Mouse (Mus musculus) urinary bladder, postnatal 25 days (tissue): ENCODE results near the gene Lbhd2.
A peak's percentile ranks its signal among the peaks of the same experiment; 100 is the strongest.

Experiments used
- DNase-seq: peaks from one replicate; pipeline ENCODE4 v3.0.0; 2022; ENCODE audit warnings: low spot score

Lbhd2 gene

DNA sequence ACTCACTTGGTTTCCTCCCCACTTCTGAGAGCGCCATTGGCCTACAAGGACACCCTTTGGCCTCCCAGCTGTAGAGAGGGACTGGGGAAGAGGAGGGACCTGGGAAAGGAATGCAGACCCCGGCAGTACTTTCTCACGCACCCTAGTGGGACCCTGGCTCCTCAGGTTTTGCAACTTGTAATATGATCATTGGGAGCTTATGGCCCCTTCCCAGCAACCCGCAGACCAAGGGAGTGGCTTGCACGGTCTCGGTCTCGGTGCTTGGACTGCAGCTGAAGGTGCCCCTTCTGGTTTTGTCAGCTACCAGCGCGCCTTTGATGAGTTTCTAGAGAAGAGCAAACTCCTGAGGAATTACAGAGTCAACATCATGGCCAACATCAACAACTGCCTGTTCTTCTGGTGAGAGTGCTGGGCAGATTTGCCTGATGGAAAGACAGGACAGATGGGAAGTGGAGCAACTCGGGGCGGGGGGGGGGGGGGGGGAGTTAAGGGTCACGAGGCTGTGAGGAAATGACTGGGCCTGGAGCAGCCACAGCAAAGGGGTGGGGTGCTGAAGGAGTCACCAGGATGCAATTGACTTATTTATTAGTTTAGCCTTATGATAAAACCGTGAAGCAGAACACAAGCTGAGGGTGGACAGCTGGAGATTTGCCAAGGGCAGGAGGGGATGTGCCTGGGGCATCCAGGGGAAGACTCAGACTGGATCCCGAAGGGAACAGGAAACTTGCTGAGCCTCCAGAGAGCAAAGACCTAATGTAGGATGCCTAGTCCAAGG, 42.5 kb downstream of the Lbhd2 start:
- no peak for DNase-seq

DNA sequence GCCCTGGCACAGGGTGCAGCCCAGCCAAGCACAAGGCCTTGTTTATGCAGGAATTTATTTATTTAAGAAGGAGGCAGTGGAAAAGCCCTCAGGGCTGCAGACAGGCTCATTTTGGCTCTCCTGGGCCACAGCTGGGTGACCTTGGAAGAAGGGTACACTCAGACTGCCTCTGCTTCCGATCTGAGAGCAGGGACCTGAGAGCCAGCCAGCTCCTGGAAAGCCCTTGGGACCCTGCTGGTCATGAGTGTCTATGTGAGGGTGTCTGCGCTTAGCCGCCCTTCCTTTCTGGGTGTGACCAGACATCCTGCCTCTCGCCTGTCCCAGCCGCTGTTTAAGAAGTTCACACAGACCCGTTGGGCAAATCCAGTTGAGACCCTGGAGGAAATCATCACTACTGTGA, 43.8 kb downstream of the Lbhd2 start:
- no peak for DNase-seq

DNA sequence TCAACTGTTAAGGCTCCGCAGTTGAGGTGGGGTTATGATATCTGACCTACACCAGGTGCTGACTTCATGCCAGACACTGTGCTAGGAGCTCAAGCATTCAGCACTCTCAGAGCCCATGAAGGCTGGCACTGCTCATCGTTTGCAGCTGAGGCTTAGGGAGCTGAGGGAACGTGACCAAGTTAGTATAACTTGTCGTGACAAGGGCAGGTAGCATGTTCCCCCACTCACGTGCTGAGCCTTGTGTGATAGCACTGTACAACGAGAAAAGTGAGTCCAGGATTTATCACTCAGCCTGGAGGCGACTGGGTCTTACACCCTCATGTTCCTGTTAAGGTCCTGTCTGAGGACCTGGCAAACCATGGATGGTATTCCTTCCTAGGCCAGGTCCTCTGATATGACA, 45.0 kb downstream of the Lbhd2 start:
- DNase-seq: no peak

DNA sequence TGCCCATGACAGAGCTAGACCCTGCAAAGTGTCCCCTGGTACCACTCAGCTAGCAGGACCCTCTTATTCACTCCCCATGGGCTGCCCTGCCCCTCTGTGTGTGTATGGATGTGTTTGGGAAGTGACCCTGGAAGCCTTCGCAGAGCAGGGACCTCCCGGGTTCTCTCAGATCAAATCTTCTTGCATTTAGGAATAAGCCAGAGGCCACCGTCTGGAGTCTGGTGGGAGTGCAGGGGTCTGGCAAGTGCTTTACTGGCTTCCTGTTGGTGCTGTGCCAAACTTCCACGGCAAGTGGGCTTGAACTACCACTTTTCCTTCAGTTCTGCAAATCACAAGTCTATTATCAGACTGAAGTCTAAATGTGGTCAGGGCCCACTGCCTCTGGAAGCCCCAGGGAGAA, 47.4 kb downstream of the Lbhd2 start:
- no peak for DNase-seq

DNA sequence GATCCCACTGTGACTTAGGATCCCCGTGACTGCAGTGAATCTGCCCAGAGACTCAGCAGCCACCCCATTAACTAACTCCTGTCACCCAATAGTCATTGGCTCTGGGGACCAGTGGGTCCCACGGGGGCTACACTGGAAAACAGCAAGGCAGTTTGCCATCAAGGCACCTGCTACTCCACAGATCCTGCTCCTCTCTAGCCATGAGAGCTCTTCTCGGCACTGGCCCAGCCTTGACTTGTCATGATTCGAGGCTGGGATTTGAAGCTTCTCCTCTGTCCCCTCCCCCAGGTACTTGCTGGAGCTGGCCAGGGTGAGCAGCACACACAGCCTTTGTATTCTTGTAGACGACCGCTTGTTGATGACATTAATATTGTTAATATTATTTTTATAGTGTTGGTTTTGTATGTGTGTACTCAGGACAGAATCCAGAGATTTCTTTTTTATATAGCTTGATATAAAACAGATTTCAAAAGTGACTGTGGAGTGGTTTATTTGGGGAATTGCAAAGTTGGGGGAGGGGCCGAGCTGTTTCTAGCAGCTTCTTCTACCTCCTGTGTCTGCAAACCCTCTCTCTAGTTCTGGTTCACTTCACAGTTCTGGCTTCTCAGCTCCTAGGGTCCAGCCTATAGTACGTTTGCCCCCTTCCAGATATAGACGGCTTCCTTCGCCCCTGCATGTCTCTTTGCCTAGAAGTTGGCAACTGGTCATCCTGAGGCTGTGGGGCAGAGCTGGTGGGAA, 48.1 kb downstream of the Lbhd2 start:
- no peak for DNase-seq

DNA sequence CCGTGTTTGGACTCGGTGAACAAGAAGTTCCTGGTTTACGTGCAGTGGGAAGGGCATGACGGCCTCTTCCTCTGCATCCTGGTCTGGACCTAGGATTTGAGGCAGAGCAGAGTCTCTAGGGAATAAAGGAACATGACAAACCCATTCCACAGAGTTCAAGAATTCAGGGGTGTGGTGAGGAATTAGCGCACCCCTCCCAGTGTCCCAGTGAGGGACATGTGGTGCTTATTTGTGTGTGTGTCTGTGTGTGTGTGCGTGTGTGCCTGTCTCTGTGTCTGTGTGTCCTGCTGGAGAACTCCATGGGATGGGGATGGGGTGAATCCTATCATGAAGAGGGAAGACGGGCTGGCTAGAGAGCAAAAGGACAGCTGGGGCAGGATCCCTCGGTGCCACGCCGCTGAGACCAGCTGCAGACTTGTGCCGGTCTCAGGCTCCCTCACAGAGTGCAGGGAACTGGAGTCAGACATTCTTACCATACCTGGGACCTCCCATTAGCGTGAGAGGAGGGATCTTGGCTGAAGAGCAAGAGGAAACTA, 48.8 kb downstream of the Lbhd2 start:
- DNase-seq: peak; percentile 31

DNA sequence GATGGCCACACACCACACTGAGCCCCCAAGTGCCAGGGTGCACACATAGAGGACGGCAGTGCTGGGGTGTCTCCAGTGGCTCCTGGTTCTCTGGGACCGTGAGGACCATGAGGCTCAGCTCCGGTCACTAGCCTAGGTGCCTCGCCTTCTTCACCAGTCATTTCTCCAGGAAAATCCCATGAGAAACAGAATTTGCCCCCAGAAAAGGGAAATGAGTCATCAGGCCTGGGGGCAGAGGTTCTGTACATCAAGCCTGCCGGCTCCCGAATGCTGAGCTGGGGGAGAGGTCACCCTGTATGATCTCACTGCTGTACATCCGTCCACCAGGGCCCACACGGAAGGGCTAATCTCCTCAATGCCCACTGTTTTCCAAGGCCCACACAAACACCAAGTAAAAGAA, 49.3 kb downstream of the Lbhd2 start:
- no peak for DNase-seq

DNA sequence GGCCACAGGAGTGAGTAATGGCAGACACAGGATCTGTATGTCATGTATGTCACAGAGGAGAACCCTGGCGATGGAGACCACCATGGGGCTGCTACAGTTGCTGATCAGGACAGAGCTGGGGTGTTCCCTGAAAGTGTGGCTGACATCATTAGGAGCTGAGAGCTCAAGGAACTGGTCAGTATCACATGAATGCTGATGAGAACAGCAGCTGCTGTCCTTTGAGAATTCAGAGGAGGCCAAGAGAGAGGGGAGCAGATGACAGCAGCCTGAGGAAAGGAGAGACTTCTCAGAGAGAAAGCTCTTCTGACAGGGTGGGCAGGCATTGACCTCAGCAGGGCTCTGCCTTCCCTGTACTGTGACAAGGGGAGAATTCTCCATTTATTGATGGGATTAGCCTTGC, 51.1 kb downstream of the Lbhd2 start:
- no peak for DNase-seq
